Mouse (Mus musculus) neural tube, postnatal 0 days (tissue): ENCODE data around the gene Gm5431. TPM values are rescaled to one million over a fixed set of nuclear protein-coding genes. Genes with fewer than 3 reads are reported as not detected.

Source experiments
- polyA plus RNA-seq: library from polyadenylated mRNA; unstranded; fragments of >200 nt; fragmentation: Nextera tagmentation; extraction: Ambion mirVana; gene quantifications from 2 replicates; pipeline ENCODE4 v1.2.1, GENCODE M21; 2015

Gm5431 gene
- 0.22 and 0.28 TPM in 2 replicates for polyA plus RNA-seq

DNA sequence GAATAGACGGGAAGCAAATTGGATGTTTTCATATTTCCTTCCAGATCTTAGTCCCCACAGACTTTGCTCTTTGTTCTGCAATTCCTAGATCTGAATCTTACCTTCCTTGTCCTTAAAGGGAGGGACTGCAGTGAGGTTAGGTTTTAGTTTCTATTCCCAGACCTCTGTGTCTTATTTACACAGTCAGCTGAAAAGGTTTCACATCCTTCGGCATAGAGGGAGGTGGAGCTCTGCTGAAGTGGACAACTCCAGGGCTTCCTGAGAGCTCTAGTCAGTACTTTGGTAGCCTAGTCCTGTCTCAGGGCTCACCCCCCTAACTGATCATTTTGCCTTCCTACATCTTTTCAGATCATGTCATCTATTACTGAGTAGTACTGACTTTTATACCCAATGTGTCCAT lies at the start of gene Gm5431:
Gene Gm5431 (minus strand): TSS at position 194 of the 400 bp plus-strand sequence.

DNA sequence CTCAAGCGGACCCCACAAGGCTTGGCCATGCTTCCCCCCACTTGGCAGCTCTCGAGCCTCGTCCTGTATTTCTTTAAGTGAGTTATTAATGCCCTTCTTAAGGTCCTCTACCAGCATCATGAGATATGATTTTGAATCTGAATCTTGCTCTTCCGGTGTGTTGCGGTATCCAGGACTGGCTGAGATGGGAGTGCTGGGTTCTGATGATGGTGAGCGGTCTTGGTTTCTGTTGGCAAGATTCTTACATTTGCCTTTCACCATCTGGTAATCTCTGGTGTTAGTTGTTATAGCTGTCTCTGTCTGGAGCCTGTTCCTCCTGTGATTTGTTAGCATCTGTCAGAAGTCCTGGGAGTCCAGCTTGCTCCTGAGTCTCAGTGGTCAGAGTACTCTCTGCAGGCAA lies 44.1 kb upstream of the Gm5431 start, which contains the start of gene Psme2b:
Gene Psme2b (minus strand): TSS at position 101 of the 400 bp plus-strand sequence.

DNA sequence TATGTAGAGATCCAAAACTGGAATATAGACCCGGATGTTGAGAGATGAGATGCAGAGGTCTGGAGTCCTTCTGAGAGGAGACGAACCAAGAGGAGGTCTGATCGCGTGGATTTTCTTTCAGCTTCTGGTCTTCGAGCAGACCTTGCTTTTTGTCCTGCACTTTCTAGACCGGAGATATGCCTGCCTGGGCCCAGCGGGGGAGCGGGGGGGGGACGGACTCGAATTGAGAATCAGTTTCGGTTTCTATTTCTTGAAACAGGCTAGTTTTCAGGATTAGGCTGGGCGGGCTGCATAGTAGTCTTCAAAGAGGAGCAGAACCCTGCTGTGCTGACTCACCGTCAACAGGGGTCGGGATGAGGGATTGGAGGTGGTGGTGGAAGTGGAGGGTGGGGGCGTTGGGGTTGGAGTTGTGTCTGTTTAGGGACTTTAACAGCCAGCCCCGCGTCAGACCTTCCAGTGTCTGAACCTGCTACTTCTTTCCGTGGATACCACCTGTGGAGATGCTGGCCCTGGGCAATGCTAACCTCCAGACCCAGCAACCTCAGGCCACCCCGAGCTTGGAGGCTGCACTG lies 30.7 kb downstream of the Gm5431 start, which contains the start of gene Irgm1:
Gene Irgm1 (minus strand): TSS at position 483 of the 572 bp plus-strand sequence.

Other genes starting within 250 kb of the Gm5431 start
- gene Rack1, start 101.9 kb downstream of the Gm5431 start, polyA plus RNA-seq: 330 and 341 TPM in 2 replicates
- 5.5 and 5.8 TPM in 2 replicates for gene Trim41, start 84.9 kb downstream of the Gm5431 start, polyA plus RNA-seq
- 4.1 and 4.4 TPM in 2 replicates for gene Trim7, start 76.1 kb downstream of the Gm5431 start, polyA plus RNA-seq
- 4.2 and 6.5 TPM in 2 replicates for gene Gm12184, start 75.6 kb downstream of the Gm5431 start, polyA plus RNA-seq
- 8.6 and 9.7 TPM in 2 replicates for gene Irgm1, start 30.5 kb downstream of the Gm5431 start, polyA plus RNA-seq
- gene Psme2b, start 44.0 kb upstream of the Gm5431 start, polyA plus RNA-seq: 1.3 and 2.0 TPM in 2 replicates
- gene Olfr56, start 76.7 kb upstream of the Gm5431 start, polyA plus RNA-seq: not detected in 2 replicates
- gene 9930111J21Rik1, start 77.2 kb upstream of the Gm5431 start, polyA plus RNA-seq: 0.41 and 0.45 TPM in 2 replicates
- gene Gm12185, start 90.0 kb upstream of the Gm5431 start, polyA plus RNA-seq: not detected in 2 replicates
- 0.21 and 0.43 TPM in 2 replicates for gene Tgtp1, start 92.0 kb upstream of the Gm5431 start, polyA plus RNA-seq
- 0.45 and 0.54 TPM in 2 replicates for gene 9930111J21Rik2, start 149.0 kb upstream of the Gm5431 start, polyA plus RNA-seq
- 0.26 and 0.29 TPM in 2 replicates for gene Tgtp2, start 162.0 kb upstream of the Gm5431 start, polyA plus RNA-seq
- gene Ifi47, start 174.4 kb upstream of the Gm5431 start, polyA plus RNA-seq: 1.8 and 1.9 TPM in 2 replicates
- not detected in 2 replicates for gene Olfr1396, start 212.7 kb upstream of the Gm5431 start, polyA plus RNA-seq
- not detected in 2 replicates for gene Olfr1395, start 240.1 kb upstream of the Gm5431 start, polyA plus RNA-seq